Mouse (Mus musculus): Measurements from ENCODE around the gene Pde6d. TPM values are rescaled to one million over a fixed set of nuclear protein-coding genes. Genes with fewer than 3 reads are reported as not detected.
"Not testable (repeated sequence)": the region's sequence is repeated elsewhere in the genome, so short reads cannot be mapped to it uniquely, and the experiment has no call there.

Gene Pde6d
- polyA plus RNA-seq, 1 experiment = 24.3 TPM

- H3K27ac ChIP-seq (replicated peaks; ENCODE audit: low read depth, low read length); H3K4me3 ChIP-seq (ENCODE audit: insufficient read depth, low read depth, low read length); H3K4me1 ChIP-seq (ENCODE audit: control insufficient read depth, insufficient read depth, insufficient read length, low read length): not testable (repeated sequence)
Measured at GRCm38 (mm10) chr1:86539583-86539982, 42.8 kb downstream of the Pde6d start.

- no peak overlapping the region for H3K4me3 ChIP-seq (ENCODE audit: insufficient read depth, low read depth, low read length)
- no peaks in the 10 kb centered on the region for H3K4me1 ChIP-seq (ENCODE audit: control insufficient read depth, insufficient read depth, insufficient read length, low read length)
- H3K27ac ChIP-seq (replicated peaks; ENCODE audit: low read depth, low read length) = no peak overlapping the region
Measured at GRCm38 (mm10) chr1:86538383-86538782, 44.0 kb downstream of the Pde6d start.

DNA sequence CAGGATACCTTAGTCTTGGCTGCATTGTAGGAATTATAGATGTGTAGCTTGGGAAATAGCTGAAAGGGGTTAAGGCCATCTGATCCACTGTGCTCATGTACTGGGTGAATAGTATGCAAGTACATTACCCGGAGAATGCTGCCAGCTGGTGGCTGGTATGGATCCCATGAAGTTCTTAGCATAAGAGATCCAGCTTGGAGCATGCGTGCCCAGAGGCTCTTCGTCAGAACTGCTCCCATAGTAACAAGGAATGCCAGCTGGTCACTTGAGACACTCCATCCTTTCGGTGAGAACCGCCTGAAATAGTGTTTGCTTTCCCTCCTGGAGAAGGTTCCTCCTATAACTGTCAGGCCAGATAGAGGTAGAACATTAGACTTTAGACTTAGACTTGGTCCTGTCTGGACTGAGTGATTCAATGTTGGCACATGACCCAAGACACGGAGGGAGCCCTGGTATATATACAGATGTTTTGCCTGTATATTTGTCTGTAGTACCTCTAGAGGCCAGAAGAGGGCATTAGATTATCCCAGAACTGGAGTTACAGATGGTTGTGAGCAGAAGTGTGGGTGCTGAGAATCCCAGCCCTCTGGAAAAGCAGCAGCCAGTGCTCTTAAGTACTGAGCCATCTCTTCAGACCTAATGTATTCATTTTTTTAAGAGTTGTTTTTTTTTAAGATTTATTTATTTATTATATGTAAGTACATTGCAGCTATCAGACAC, 48.9 kb downstream of the Pde6d start:
- no peak overlapping the region for H3K4me3 ChIP-seq (ENCODE audit: insufficient read depth, low read depth, low read length)
- H3K4me1 ChIP-seq (ENCODE audit: control insufficient read depth, insufficient read depth, insufficient read length, low read length) = no peaks in the 10 kb centered on the region
- H3K27ac ChIP-seq (replicated peaks; ENCODE audit: low read depth, low read length) = no peak overlapping the region

GRCm38 (mm10) chr1:86532362-86533051, 49.9 kb downstream of the Pde6d start:
- Histone ChIP-seq H3K4me3 (ENCODE audit: insufficient read depth, low read depth, low read length) (no peak overlapping the region), H3K4me1 (ENCODE audit: control insufficient read depth, insufficient read depth, insufficient read length, low read length) (no peaks in the 10 kb centered on the region), H3K27ac (replicated peaks; ENCODE audit: low read depth, low read length) (no peak overlapping the region)

DNA sequence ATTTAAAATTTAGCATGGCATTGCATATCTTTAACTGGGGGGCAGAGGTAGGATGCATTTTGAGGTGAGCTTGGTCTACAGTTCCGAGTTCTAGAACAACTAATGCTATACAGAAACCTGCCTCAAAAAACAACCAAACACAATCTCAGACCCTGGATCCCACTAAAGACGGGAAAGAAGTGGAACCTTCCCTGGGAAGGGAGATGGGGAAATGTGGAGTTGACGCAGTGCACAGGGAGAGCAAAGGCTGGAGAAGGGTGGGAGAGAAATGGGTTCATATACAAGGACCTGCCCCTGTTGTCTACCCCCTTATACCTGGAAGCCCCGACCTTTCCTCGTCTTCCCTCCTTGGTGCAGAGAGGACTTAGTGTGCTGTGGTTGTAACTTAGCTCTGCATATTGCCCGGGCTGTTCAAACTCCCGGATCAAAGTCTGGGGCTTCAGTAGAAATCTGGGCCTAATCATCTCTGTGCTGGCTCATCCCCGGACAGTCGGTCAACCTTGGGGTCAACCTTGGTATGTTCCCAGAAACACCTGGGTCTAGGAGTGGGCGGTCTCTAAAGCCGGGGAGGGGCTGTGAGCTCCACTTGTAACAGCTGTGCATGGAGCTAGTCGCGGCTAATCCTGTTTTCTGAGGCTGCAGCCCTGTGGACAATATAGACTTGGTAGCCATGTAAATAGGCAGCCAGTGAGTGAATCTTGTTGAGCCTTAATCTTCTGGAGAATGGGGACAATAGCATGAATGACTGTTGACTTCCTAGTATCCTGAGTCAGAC, 50.7 kb downstream of the Pde6d start:
- Histone ChIP-seq H3K4me1 (ENCODE audit: control insufficient read depth, insufficient read depth, insufficient read length, low read length) (no peaks in the 10 kb centered on the region), H3K4me3 (ENCODE audit: insufficient read depth, low read depth, low read length) (no peak overlapping the region), H3K27ac (replicated peaks; ENCODE audit: low read depth, low read length) (no peak overlapping the region)

- Histone ChIP-seq H3K4me3 (ENCODE audit: insufficient read depth, low read depth, low read length) (no peak overlapping the region), H3K4me1 (ENCODE audit: control insufficient read depth, insufficient read depth, insufficient read length, low read length) (no peaks in the 10 kb centered on the region), H3K27ac (replicated peaks; ENCODE audit: low read depth, low read length) (no peak overlapping the region)
Measured at GRCm38 (mm10) chr1:86530871-86531546, 51.4 kb downstream of the Pde6d start.

GRCm38 (mm10) chr1:86529590-86529989, 52.8 kb downstream of the Pde6d start:
- H3K4me1 ChIP-seq (ENCODE audit: control insufficient read depth, insufficient read depth, insufficient read length, low read length) = no peaks in the 10 kb centered on the region
- no peak overlapping the region for H3K27ac ChIP-seq (replicated peaks; ENCODE audit: low read depth, low read length)
- H3K4me3 ChIP-seq (ENCODE audit: insufficient read depth, low read depth, low read length) = peak overlapping the region; percentile 89; the same call in 1 of the 2 replicates

- Histone ChIP-seq H3K4me1 (ENCODE audit: control insufficient read depth, insufficient read depth, insufficient read length, low read length) (no peaks in the 10 kb centered on the region), H3K27ac (replicated peaks; ENCODE audit: low read depth, low read length) (peak overlapping the region; percentile 15), H3K4me3 (ENCODE audit: insufficient read depth, low read depth, low read length) (peak overlapping the region; percentile 89)
Measured at GRCm38 (mm10) chr1:86528571-86529180, 53.8 kb downstream of the Pde6d start.

DNA sequence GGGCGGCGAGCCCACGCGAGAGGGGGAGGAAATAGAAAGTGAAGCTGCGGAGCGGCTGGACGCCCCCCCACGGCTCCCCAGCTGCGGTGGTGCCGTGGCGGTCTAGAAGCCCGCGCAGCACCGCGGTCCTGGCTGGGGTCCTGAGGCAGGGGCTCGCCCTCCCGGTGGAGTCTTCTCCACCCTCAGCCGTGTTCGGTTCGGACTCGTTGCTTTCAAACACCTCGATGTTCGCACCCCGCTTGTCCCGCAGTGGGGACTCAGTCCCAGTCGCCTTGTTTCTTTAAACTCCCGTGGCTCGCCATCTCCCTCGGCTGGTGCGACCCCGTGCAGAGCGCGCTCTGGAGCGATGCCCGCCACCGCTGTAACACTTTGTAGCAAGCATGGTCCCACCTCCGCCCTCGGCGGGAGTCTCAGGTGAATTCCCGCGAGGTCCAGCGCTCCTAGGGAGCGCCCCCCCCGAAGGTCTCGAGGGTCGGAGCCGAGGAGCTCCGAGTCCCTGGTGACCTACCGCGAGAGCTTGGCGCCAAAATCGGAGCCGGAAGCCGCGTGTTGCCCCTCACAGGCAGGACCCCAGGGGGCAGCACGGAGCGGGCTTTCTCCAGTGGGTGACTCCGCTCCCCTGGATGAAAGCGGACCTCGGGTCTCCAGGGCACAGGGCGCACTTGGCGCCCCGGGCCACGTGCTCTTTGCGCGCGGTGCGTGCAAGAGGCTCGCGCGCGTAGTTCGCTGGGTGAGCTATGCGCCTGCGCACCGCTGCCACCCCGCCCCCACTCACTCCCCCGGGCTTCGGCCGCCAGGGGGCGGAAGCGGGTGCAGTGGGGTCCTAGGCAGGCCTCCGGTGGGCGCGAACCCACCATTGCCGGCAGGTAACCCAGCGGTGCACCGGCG, 54.6 kb downstream of the Pde6d start:
- Histone ChIP-seq H3K4me1 (ENCODE audit: control insufficient read depth, insufficient read depth, insufficient read length, low read length) (no peaks in the 10 kb centered on the region), H3K4me3 (ENCODE audit: insufficient read depth, low read depth, low read length) (peak overlapping the region; percentile 89), H3K27ac (replicated peaks; ENCODE audit: low read depth, low read length) (peak overlapping the region; percentile 76)

DNA sequence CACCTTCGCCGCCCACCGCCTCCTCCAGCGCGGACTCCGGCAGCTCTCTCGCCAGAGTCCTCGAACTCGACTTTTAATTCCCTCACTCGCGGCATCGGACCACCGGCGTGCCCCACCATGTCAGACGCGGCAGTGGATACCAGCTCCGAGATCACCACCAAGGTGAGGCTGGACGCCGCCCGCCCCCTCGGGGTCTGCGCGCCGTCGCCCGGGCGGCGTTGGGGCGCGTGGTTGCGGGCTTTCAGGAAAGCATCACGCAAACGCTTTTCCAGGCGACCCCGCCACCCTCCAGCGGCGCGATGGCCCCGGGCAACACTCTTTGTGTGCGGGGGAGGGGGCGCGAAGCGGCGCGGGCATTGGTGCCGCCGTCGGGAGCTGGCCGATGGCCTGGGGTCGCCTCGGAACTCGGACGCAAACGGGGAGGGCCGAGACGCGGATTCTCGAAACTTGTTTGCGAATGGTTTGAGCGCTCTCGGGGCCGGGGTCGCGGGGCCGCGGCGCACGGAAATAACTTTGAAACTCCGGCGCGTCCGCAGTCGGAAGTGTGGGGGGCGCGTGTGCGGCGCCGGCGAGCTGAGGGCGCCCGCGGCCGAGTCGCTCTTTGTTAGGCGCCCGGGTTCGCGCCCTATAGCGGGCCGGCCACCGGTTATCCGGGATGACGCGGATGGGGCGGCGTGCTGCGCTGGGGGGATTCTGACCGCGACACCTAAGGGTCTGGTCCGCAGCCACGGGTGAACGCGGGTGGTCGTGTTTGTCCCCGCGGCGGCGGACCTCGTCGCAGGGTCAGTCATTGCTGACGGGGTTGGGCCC, 55.4 kb downstream of the Pde6d start:
- Histone ChIP-seq H3K4me1 (ENCODE audit: control insufficient read depth, insufficient read depth, insufficient read length, low read length) (no peaks in the 10 kb centered on the region), H3K4me3 (ENCODE audit: insufficient read depth, low read depth, low read length) (peak overlapping the region; percentile 89)

GRCm38 (mm10) chr1:86526116-86526788, 56.2 kb downstream of the Pde6d start, which contains the start of gene Ptma:
Gene Ptma, plus strand, starts transcription at chr1:86526726.
- peak within 1 kb of the TSS; percentile 99 for H3K27ac ChIP-seq (replicated peaks; ENCODE audit: low read depth, low read length)
- no peaks in the 10 kb centered on the region for H3K4me1 ChIP-seq (ENCODE audit: control insufficient read depth, insufficient read depth, insufficient read length, low read length)
- H3K4me3 ChIP-seq (ENCODE audit: insufficient read depth, low read depth, low read length) = peak within 1 kb of the TSS; percentile 89

More for the DNA sequence above, 55.4 kb downstream of the Pde6d start:
- H3K27ac ChIP-seq (replicated peaks; ENCODE audit: low read depth, low read length) = peak overlapping the region; percentile 76

DNA sequence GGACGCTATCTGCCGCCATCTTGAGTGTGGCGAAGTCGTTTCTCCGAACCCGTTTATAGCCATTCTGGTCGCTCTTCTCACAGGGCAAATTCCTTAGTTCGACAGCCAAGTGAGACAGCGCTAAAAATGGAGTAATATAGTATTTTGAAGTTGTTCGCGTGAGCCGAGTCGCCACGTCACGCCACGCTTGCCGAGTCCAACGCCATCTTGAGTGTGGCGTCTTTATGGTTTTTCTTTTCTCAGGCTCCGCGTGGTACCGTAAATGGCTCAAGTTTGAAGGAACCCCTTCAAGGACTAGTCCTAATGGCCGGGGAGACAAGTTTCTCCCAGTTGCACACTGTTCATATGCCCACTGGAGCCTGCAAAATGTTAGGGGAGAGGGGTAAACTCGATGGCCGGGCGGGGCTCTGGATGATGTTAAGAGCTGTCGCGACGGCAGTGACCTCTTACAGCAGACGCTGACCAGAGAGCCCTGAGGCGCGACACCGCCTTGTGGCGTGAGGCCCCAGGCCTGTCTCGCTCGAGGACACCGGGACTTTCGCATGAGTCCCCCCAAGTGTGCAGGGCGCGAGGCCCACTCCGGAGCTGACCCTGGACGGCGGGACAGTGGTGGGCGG, 56.8 kb downstream of the Pde6d start:
- peak overlapping the region; percentile 99 for H3K27ac ChIP-seq (replicated peaks; ENCODE audit: low read depth, low read length)
- H3K4me1 ChIP-seq (ENCODE audit: control insufficient read depth, insufficient read depth, insufficient read length, low read length) = no peaks in the 10 kb centered on the region
- peak overlapping the region; percentile 68 for H3K4me3 ChIP-seq (ENCODE audit: insufficient read depth, low read depth, low read length)

All from brown adipose tissue, adult 24 weeks (tissue).